Mouse (Mus musculus): Measurements from ENCODE around the gene Slc51b.

Slc51b gene

DNA sequence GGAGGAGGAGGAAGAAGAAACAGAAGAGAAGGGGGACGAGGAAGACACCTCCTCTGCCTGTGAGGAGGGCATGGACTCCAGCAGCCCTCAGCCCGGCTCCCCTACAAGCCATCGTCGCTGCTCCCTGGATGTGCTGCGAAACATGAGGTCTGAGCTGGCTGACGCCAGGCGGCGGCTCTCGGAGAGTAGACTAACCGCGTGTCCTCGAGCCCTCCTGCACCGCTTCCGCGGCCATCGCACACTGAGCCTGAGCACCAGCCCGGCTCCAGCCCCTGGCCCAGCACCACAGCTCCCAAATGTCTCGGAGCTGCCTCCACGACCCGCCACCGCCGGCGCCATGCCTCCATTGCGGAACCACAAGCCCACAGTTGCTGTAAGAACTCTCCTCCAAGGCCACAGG is 51.0 kb downstream of the Slc51b start:
- no peak for DNase-seq

DNA sequence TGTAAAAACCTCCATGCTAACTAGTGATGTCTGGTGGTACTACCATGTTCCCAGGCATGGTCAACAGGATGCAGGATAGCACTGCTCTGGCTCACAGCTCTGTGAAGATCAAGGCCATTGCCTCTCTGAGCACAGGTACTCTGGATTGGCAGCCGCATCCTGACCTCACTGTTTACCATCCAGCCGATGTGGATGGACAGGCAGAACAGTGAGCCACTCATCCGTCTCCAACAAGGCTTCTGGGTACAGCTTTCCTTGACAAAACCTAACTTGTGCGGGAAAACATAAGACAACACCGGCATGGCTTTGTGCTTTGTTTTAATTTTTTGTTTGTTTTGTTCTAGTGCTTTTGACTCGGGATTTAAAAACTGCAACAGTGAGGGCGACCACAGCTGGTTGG is 57.0 kb downstream of the Slc51b start:
- DNase-seq = no peak

DNA sequence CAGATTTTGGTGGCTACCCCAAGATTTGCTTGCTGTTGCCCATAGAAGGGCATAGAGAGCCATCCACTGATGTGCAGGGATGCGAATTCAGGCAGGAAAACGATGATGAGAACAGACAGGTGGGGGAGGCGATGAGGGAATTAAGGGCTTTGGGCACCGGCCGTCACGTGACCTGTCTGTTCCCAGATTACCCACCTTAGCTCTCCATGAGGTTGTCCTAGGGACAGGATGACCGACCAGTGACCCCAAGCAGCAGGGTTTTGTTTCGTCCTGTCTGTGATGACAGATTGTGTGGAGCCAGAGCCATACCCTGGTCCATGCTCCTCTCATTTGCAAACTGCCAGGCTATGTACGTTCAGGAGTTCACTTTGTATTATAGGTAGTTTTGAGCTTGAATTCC is 59.1 kb downstream of the Slc51b start:
- DNase-seq = no peak
